Mouse (Mus musculus) heart, postnatal 36 days (tissue): ENCODE data around the gene Vmn1r88. TPM values are rescaled to one million over a fixed set of nuclear protein-coding genes. Genes with fewer than 3 reads are reported as not detected.
"Not testable (repeated sequence)": the region's sequence is repeated elsewhere in the genome, so short reads cannot be mapped to it uniquely, and the experiment has no call there.

Experiments
- DNase-seq, 2 experiments: peaks; one replicate each; pipeline ENCODE4 v3.0.0; 2021 to 2022
- intact Hi-C: fragments of 180-260 bp; cut with DNase I; formaldehyde crosslinking; loops from one replicate; pipeline ENCODE4 v1.15.1; 2025
- total RNA-seq, 2 experiments: library from RNA; stranded (reverse); gene quantifications; 2 replicates each; pipeline ENCODE4 v1.2.3; 2021

Gene Vmn1r88
- total RNA-seq: under 1 TPM in 1 of 2 experiments, not detected in 1; 0.06 TPM

- DNase-seq: no peak
- intact Hi-C loops: no loop called here
Observed at GRCm38 (mm10) chr7:13159268-13159667, at the start of gene Vmn1r88. TSS of gene Vmn1r88 (plus strand) at chr7:13159568.

DNA sequence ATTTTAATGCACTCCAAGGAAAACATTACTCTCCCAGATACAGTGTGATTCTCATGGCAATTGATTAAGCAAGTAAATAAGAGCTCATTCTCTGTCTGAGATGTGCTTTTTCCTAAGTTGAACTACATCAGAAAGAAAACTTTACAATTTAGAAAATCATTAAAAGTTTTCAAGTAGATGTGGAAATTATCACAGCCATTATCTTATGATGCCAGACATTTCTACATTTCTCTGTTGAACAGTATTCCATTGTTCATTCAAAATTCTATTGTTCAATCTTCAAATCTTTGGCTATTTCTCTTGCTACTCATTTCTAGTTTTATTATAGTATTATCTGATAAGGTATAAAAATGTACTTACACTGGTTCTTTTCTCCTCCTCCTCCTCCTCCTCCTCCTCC lies 39.6 kb upstream of the Vmn1r88 start, which contains the start of gene Vmn1r86:
Vmn1r86 (minus strand) TSS at position 101 of the 400 bp plus-strand sequence.
- DNase-seq: no peak
- intact Hi-C loops: no loop called here

- peak in 1 of 2 experiments; percentile 10 for DNase-seq
- intact Hi-C loops: not testable (repeated sequence)
Observed at GRCm38 (mm10) chr7:13123554-13124153, 35.7 kb upstream of the Vmn1r88 start.

DNA sequence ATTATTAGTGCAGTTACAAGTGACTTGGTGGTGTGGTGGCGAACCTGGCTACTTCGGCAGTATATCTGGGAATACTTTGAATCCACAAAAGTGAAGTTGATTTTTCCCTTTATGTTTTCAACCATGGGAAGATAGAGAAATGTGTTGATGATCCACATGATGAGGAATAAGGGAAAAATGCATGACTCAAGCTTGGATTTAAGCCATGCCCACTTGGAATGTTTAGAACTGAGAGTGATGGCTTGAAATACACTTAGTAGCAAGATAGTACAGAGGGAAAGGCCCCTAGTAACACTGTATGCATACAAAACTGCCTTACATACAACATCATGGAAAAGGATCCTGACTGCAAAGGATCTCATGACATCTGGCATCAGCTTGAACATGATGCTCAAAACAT lies 27.5 kb upstream of the Vmn1r88 start:
- intact Hi-C loops: no loop called here
- DNase-seq: no peak

- intact Hi-C loops: no loop called here
- no peak for DNase-seq
Observed at GRCm38 (mm10) chr7:13137340-13137739, 22.0 kb upstream of the Vmn1r88 start.

GRCm38 (mm10) chr7:13140057-13140456 lies 19.3 kb upstream of the Vmn1r88 start, which contains the start of gene Vmn1r87:
TSS of gene Vmn1r87 (minus strand) at chr7:13140157.
- DNase-seq: no peak
- intact Hi-C loops: no loop called here

DNA sequence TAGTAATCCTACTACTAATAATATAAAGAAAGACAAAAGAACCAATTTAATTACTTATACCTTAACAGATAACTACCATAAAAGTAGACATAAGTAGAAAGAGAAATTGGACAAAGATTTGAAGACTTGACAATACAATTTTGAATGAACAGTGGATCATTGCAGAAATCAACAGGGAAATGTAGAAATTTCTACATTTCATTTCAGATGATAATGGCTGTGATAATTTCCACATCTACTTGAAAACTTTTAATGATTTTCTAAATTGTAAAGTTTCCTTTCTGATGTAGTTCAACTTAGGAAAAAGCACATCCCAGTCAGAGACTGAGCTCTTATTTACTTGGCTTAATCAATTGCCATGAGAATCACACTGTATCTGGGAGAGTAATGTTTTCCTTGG lies 53.4 kb downstream of the Vmn1r88 start, which contains the start of gene Vmn1r89:
Vmn1r89 (plus strand) TSS at position 301 of the 400 bp plus-strand sequence.
- intact Hi-C loops: no loop called here

More for the DNA sequence above, 53.4 kb downstream of the Vmn1r88 start, which contains the start of gene Vmn1r89:
- no peak for DNase-seq

Other genes starting within 250 kb of the Vmn1r88 start
- gene Rps5, start 237.3 kb upstream of the Vmn1r88 start, total RNA-seq: 100 to 1,000 TPM; 550 to 562 TPM
- under 1 TPM; 0.25 to 0.38 TPM for gene Rnf225, start 232.2 kb upstream of the Vmn1r88 start, total RNA-seq
- gene Zfp324, start 193.7 kb upstream of the Vmn1r88 start, total RNA-seq: 1 to 10 TPM; 2.8 to 3.7 TPM
- gene Zfp446, start 181.7 kb upstream of the Vmn1r88 start, total RNA-seq: 1 to 10 TPM; 2.5 to 2.9 TPM
- not detected for gene Slc27a5, start 161.4 kb upstream of the Vmn1r88 start, total RNA-seq
- gene Trim28, start 160.5 kb upstream of the Vmn1r88 start, total RNA-seq: 10 to 100 TPM; 83.3 to 95.8 TPM
- 1 to 10 TPM; 7.9 to 8.8 TPM for gene Zbtb45, start 149.5 kb upstream of the Vmn1r88 start, total RNA-seq
- gene Chmp2a, start 124.8 kb upstream of the Vmn1r88 start, total RNA-seq: 100 to 1,000 TPM; 124 to 136 TPM
- 100 to 1,000 TPM; 198 to 199 TPM for gene Ube2m, start 121.3 kb upstream of the Vmn1r88 start, total RNA-seq
- gene Mzf1, start 104.8 kb upstream of the Vmn1r88 start, total RNA-seq: under 1 TPM; 0.47 to 0.60 TPM
- gene Vmn1r85, start 64.4 kb upstream of the Vmn1r88 start, total RNA-seq: not detected
- not detected for gene Vmn1r86, start 39.7 kb upstream of the Vmn1r88 start, total RNA-seq
- not detected for gene Vmn1r87, start 19.4 kb upstream of the Vmn1r88 start, total RNA-seq
- not detected for gene Vmn1r89, start 53.5 kb downstream of the Vmn1r88 start, total RNA-seq
- gene Lig1, start 117.7 kb downstream of the Vmn1r88 start, total RNA-seq: 1 to 10 TPM; 3.5 to 5.0 TPM
- 1 to 10 TPM; 7.8 to 8.1 TPM for gene Zswim9, start 119.2 kb downstream of the Vmn1r88 start, total RNA-seq
- under 1 TPM in 1 of 2 experiments, not detected in 1; 0.14 TPM for gene Pla2g4c, start 165.1 kb downstream of the Vmn1r88 start, total RNA-seq
- gene Cabp5, start 238.6 kb downstream of the Vmn1r88 start, total RNA-seq: not detected